Mouse (Mus musculus) neural tube, embryonic 14.5 days (tissue): ENCODE results near the gene Wscd2. TPM values are rescaled to one million over a fixed set of nuclear protein-coding genes. Genes with fewer than 3 reads are reported as not detected.

Source experiments
- ATAC-seq: fragments of 200-750 bp; cut with Nextera tagmentation; 2 replicates; pipeline ENCODE4 v1.8.0; 2017; ENCODE audit warnings: low read depth, mild to moderate bottlenecking, moderate TSS enrichment, moderate library complexity
- H3K27ac ChIP-seq: fragments of 300-500 bp; sonication (generic); 2 replicates; pipeline ENCODE4 v1.5.1; 2014; ENCODE audit warnings: low read depth, mild to moderate bottlenecking, control low read depth, low read length, moderate library complexity, mixed read lengths
- H3K27me3 ChIP-seq: fragments of 300-500 bp; sonication (generic); 2 replicates; pipeline ENCODE4 v1.6.1; 2014; ENCODE audit warnings: low read length; ENCODE audit not compliant: control insufficient read depth, insufficient read depth
- H3K36me3 ChIP-seq: fragments of 300-500 bp; sonication (generic); 2 replicates; pipeline ENCODE4 v1.6.1; 2014; ENCODE audit warnings: low read length, mixed read lengths; ENCODE audit not compliant: control insufficient read depth, insufficient read depth
- H3K4me1 ChIP-seq: fragments of 300-500 bp; sonication (generic); 2 replicates; pipeline ENCODE4 v1.6.1; 2014; ENCODE audit warnings: low read length; ENCODE audit not compliant: control insufficient read depth, insufficient read depth
- H3K4me2 ChIP-seq: fragments of 300-500 bp; sonication (generic); 2 replicates; pipeline ENCODE4 v1.6.1; 2014; ENCODE audit warnings: mild to moderate bottlenecking, low read depth, low read length, control low read depth
- H3K4me3 ChIP-seq: fragments of 300-500 bp; sonication (generic); 2 replicates; pipeline ENCODE4 v1.5.1; 2014; ENCODE audit warnings: low read depth, low read length, control low read depth, mixed read lengths
- H3K9ac ChIP-seq: fragments of 300-500 bp; sonication (generic); replicated peaks from 2 replicates; pipeline ENCODE4 v1.6.1; 2014; ENCODE audit warnings: low read depth, mild to moderate bottlenecking, control low read depth, low read length, mixed read lengths
- H3K9me3 ChIP-seq: fragments of 300-500 bp; sonication (generic); 2 replicates; pipeline ENCODE4 v1.6.1; 2016; ENCODE audit warnings: low read length; ENCODE audit not compliant: control insufficient read depth
- WGBS: fragments of 180-500 bp; shearing (Covaris S2); extraction: QIAGEN DNeasy Blood & Tissue Kit; methylation state at CpG from one replicate; pipeline ENCODE4 v1.1.7; 2014; 5-methylcytosine and 5-hydroxymethylcytosine counted together
- polyA plus RNA-seq: library from polyadenylated mRNA; unstranded; fragments of >200 nt; fragmentation: Nextera tagmentation; extraction: Ambion mirVana; gene quantifications from 2 replicates; pipeline ENCODE4 v1.2.1, GENCODE M21; 2014

The Wscd2 gene
- polyA plus RNA-seq, 1 experiment from 2014 or later = 19.9 TPM

- 38% methylated on average over 7 of the region's 7 CpGs for WGBS
- H3K27me3 ChIP-seq = no peaks in the 10 kb centered on the region
- no peaks in the 10 kb centered on the region for H3K9me3 ChIP-seq
- no peak overlapping the region for H3K27ac ChIP-seq
- ATAC-seq = no peak
- no peaks in the 10 kb centered on the region for H3K36me3 ChIP-seq
- no peak overlapping the region for H3K9ac ChIP-seq
- peaks cover 12% of the 10 kb centered on the region for H3K4me1 ChIP-seq
- no peak overlapping the region for H3K4me2 ChIP-seq
- no peak overlapping the region for H3K4me3 ChIP-seq
Measured at GRCm38 (mm10) chr5:113459942-113460341, 30.2 kb upstream of the Wscd2 start.

GRCm38 (mm10) chr5:113461582-113461981, 28.6 kb upstream of the Wscd2 start:
- peak; percentile 35; the same call in 1 of the 2 replicates for ATAC-seq
- Histone ChIP-seq H3K27me3 (no peaks in the 10 kb centered on the region), H3K27ac (no peak overlapping the region), H3K4me1 (peaks cover 12% of the 10 kb centered on the region), H3K9ac (no peak overlapping the region), H3K9me3 (no peaks in the 10 kb centered on the region), H3K4me2 (peak overlapping the region; percentile 44), H3K36me3 (no peaks in the 10 kb centered on the region), H3K4me3 (no peak overlapping the region)
- WGBS = 7% methylated on average over 16 of the region's 16 CpGs

- no peak overlapping the region for H3K27ac ChIP-seq
- ATAC-seq = no peak
- H3K4me3 ChIP-seq = 0 out of 2 replicates have a peak overlapping the region, but pooled peaks have one; percentile 3
- 15% methylated on average over 21 of the region's 21 CpGs for WGBS
- peak overlapping the region; percentile 44 for H3K4me2 ChIP-seq
- H3K27me3 ChIP-seq = no peaks in the 10 kb centered on the region
- no peaks in the 10 kb centered on the region for H3K36me3 ChIP-seq
- peaks cover 12% of the 10 kb centered on the region for H3K4me1 ChIP-seq
- H3K9ac ChIP-seq = no peak overlapping the region
- no peaks in the 10 kb centered on the region for H3K9me3 ChIP-seq
Measured at GRCm38 (mm10) chr5:113461998-113462625, 28.0 kb upstream of the Wscd2 start.

GRCm38 (mm10) chr5:113464731-113465130, 25.4 kb upstream of the Wscd2 start:
- Histone ChIP-seq H3K9me3 (no peaks in the 10 kb centered on the region), H3K9ac (no peak overlapping the region), H3K4me2 (no peak overlapping the region), H3K27ac (no peak overlapping the region), H3K36me3 (no peaks in the 10 kb centered on the region), H3K4me1 (peaks cover 25% of the 10 kb centered on the region), H3K27me3 (no peaks in the 10 kb centered on the region), H3K4me3 (no peak overlapping the region)
- ATAC-seq = no peak
- 83% methylated on average over 6 of the region's 6 CpGs for WGBS

GRCm38 (mm10) chr5:113466536-113466935, 23.6 kb upstream of the Wscd2 start:
- Histone ChIP-seq H3K4me3 (no peak overlapping the region), H3K9ac (no peak overlapping the region), H3K27me3 (no peaks in the 10 kb centered on the region), H3K36me3 (no peaks in the 10 kb centered on the region), H3K9me3 (no peaks in the 10 kb centered on the region), H3K4me1 (peaks cover 23% of the 10 kb centered on the region), H3K4me2 (no peak overlapping the region), H3K27ac (no peak overlapping the region)
- 54% methylated on average over 6 of the region's 6 CpGs for WGBS
- no peak for ATAC-seq

- Histone ChIP-seq H3K4me2 (no peak overlapping the region), H3K27ac (no peak overlapping the region), H3K27me3 (no peaks in the 10 kb centered on the region), H3K36me3 (no peaks in the 10 kb centered on the region), H3K4me3 (no peak overlapping the region), H3K4me1 (peaks cover 17% of the 10 kb centered on the region; the same call in 1 of the 2 replicates), H3K9me3 (no peaks in the 10 kb centered on the region), H3K9ac (no peak overlapping the region)
- 34% methylated on average over 4 of the region's 4 CpGs for WGBS
- no peak for ATAC-seq
Measured at GRCm38 (mm10) chr5:113467072-113467471, 23.1 kb upstream of the Wscd2 start.

GRCm38 (mm10) chr5:113467765-113468164, 22.4 kb upstream of the Wscd2 start:
- H3K27ac ChIP-seq = no peak overlapping the region
- no peak overlapping the region for H3K4me3 ChIP-seq
- ATAC-seq = no peak
- no peaks in the 10 kb centered on the region for H3K36me3 ChIP-seq
- H3K9me3 ChIP-seq = no peaks in the 10 kb centered on the region
- no peak overlapping the region for H3K4me2 ChIP-seq
- H3K9ac ChIP-seq = no peak overlapping the region
- WGBS = 3% methylated on average over 8 of the region's 8 CpGs
- peaks cover 14% of the 10 kb centered on the region; the same call in 1 of the 2 replicates for H3K4me1 ChIP-seq
- no peaks in the 10 kb centered on the region for H3K27me3 ChIP-seq

GRCm38 (mm10) chr5:113468625-113469024, 21.5 kb upstream of the Wscd2 start:
- H3K27ac ChIP-seq = no peak overlapping the region
- ATAC-seq = no peak
- WGBS = 65% methylated on average over 5 of the region's 5 CpGs

GRCm38 (mm10) chr5:113469231-113469630, 20.9 kb upstream of the Wscd2 start:
- no peaks in the 10 kb centered on the region for H3K36me3 ChIP-seq
- H3K27ac ChIP-seq = no peak overlapping the region
- peaks cover 14% of the 10 kb centered on the region; the same call in 1 of the 2 replicates for H3K4me1 ChIP-seq
- H3K9me3 ChIP-seq = no peaks in the 10 kb centered on the region
- no peak for ATAC-seq
- no peak overlapping the region for H3K4me2 ChIP-seq
- H3K4me3 ChIP-seq = no peak overlapping the region
- H3K27me3 ChIP-seq = no peaks in the 10 kb centered on the region
- WGBS = 87% methylated on average over 5 of the region's 5 CpGs
- H3K9ac ChIP-seq = no peak overlapping the region

More at GRCm38 (mm10) chr5:113468625-113469024, 21.5 kb upstream of the Wscd2 start:
- Histone ChIP-seq H3K9ac (no peak overlapping the region), H3K9me3 (no peaks in the 10 kb centered on the region), H3K4me3 (no peak overlapping the region), H3K27me3 (no peaks in the 10 kb centered on the region), H3K36me3 (no peaks in the 10 kb centered on the region), H3K4me2 (no peak overlapping the region), H3K4me1 (peaks cover 14% of the 10 kb centered on the region; the same call in 1 of the 2 replicates)
